Mouse (Mus musculus): ENCODE measurements around the gene 2700049A03Rik. TPM values are rescaled to one million over a fixed set of nuclear protein-coding genes. Genes with fewer than 3 reads are reported as not detected.

The 2700049A03Rik gene
- polyA plus RNA-seq, 2 experiments, result 2.7 to 4.1 TPM

GRCm38 (mm10) chr12:71222761-71223160 lies 86.1 kb downstream of the 2700049A03Rik start:
- Histone ChIP-seq H3K27ac (no peak overlapping the region), H3K4me2 (ENCODE audit: low read depth) (no peak overlapping the region), H3K9me3 (ENCODE audit: control insufficient read depth, low read length) (no peaks in the 10 kb centered on the region), H3K36me3 (replicated peaks; ENCODE audit: control insufficient read depth, insufficient read depth, low read depth) (no peaks in the 10 kb centered on the region; the same call in 1 of the 2 replicates), H3K27me3 (ENCODE audit: control insufficient read depth, insufficient read depth, low read length) (no peaks in the 10 kb centered on the region), H3K4me1 (replicated peaks; ENCODE audit: control insufficient read depth in 2 of 2, insufficient read depth in 2 of 2, low read length in 1 of 2) (no peaks in the 10 kb centered on the region), H3K9ac (replicated peaks) (no peak overlapping the region), H3K4me3 (ENCODE audit: insufficient read depth in 1 of 2, low read depth in 2 of 2, low read length in 2 of 2) (no peak overlapping the region)
- no peak for TF ChIP-seq EP300 (IDR thresholded peaks at IDR 0.05; ENCODE audit: low read depth)
- no peak for TF ChIP-seq CTCF (IDR thresholded peaks at IDR 0.05; ENCODE audit: low read depth)
- no peak for DNase-seq (ENCODE audit: low read depth in 3 of 3, low spot score in 3 of 3)
- WGBS (ENCODE audit: insufficient replicate concordance), result 90% methylated on average over 6 of the region's 6 CpGs
- no peak for ATAC-seq (ENCODE audit: insufficient read depth)

- no peaks in the 10 kb centered on the region for H3K27me3 ChIP-seq (ENCODE audit: control insufficient read depth, insufficient read depth, low read length)
- TF ChIP-seq CTCF (IDR thresholded peaks at IDR 0.05; ENCODE audit: low read depth), result no peak
- TF ChIP-seq EP300 (IDR thresholded peaks at IDR 0.05; ENCODE audit: low read depth), result no peak
- H3K4me2 ChIP-seq (ENCODE audit: low read depth), result no peak overlapping the region
- no peak overlapping the region for H3K27ac ChIP-seq
- no peaks in the 10 kb centered on the region for H3K4me1 ChIP-seq (replicated peaks; ENCODE audit: control insufficient read depth in 2 of 2, insufficient read depth in 2 of 2, low read length in 1 of 2)
- 60% methylated on average over 4 of the region's 4 CpGs for WGBS (ENCODE audit: insufficient replicate concordance)
- no peaks in the 10 kb centered on the region for H3K36me3 ChIP-seq (replicated peaks; ENCODE audit: control insufficient read depth, insufficient read depth, low read depth)
- no peak overlapping the region for H3K4me3 ChIP-seq (ENCODE audit: insufficient read depth in 1 of 2, low read depth in 2 of 2, low read length in 2 of 2)
- no peaks in the 10 kb centered on the region for H3K9me3 ChIP-seq (ENCODE audit: control insufficient read depth, low read length)
- DNase-seq (ENCODE audit: low read depth in 3 of 3, low spot score in 3 of 3), result no peak
- ATAC-seq (ENCODE audit: insufficient read depth), result no peak
- no peak overlapping the region for H3K9ac ChIP-seq (replicated peaks)
Measured at GRCm38 (mm10) chr12:71227769-71228168, 91.1 kb downstream of the 2700049A03Rik start.

GRCm38 (mm10) chr12:71228925-71229649 lies 92.4 kb downstream of the 2700049A03Rik start:
- Histone ChIP-seq H3K9me3 (ENCODE audit: control insufficient read depth, low read length) (no peaks in the 10 kb centered on the region), H3K4me1 (replicated peaks; ENCODE audit: control insufficient read depth in 2 of 2, insufficient read depth in 2 of 2, low read length in 1 of 2) (no peaks in the 10 kb centered on the region), H3K9ac (replicated peaks) (no peak overlapping the region), H3K4me3 (ENCODE audit: insufficient read depth in 1 of 2, low read depth in 2 of 2, low read length in 2 of 2) (no peak overlapping the region), H3K27me3 (ENCODE audit: control insufficient read depth, insufficient read depth, low read length) (no peaks in the 10 kb centered on the region), H3K36me3 (replicated peaks; ENCODE audit: control insufficient read depth, insufficient read depth, low read depth) (no peaks in the 10 kb centered on the region), H3K4me2 (ENCODE audit: low read depth) (no peak overlapping the region), H3K27ac (no peak overlapping the region)
- no peak for TF ChIP-seq EP300 (IDR thresholded peaks at IDR 0.05; ENCODE audit: low read depth)
- no peak for TF ChIP-seq CTCF (IDR thresholded peaks at IDR 0.05; ENCODE audit: low read depth)
- no peak for DNase-seq (ENCODE audit: low read depth in 3 of 3, low spot score in 3 of 3)
- WGBS (ENCODE audit: insufficient replicate concordance), result 42% methylated on average over 10 of the region's 10 CpGs
- ATAC-seq (ENCODE audit: insufficient read depth), result no peak

- Histone ChIP-seq H3K9ac (replicated peaks) (no peak overlapping the region), H3K4me1 (replicated peaks; ENCODE audit: control insufficient read depth in 2 of 2, insufficient read depth in 2 of 2, low read length in 1 of 2) (no peaks in the 10 kb centered on the region), H3K4me2 (ENCODE audit: low read depth) (no peak overlapping the region), H3K27ac (no peak overlapping the region), H3K36me3 (replicated peaks; ENCODE audit: control insufficient read depth, insufficient read depth, low read depth) (no peaks in the 10 kb centered on the region), H3K9me3 (ENCODE audit: control insufficient read depth, low read length) (no peaks in the 10 kb centered on the region), H3K27me3 (ENCODE audit: control insufficient read depth, insufficient read depth, low read length) (no peaks in the 10 kb centered on the region), H3K4me3 (ENCODE audit: insufficient read depth in 1 of 2, low read depth in 2 of 2, low read length in 2 of 2) (no peak overlapping the region)
- TF ChIP-seq EP300 (IDR thresholded peaks at IDR 0.05; ENCODE audit: low read depth) (no peak), CTCF (IDR thresholded peaks at IDR 0.05; ENCODE audit: low read depth) (no peak)
- no peak for ATAC-seq (ENCODE audit: insufficient read depth)
- no peak for DNase-seq (ENCODE audit: low read depth in 3 of 3, low spot score in 3 of 3)
- WGBS (ENCODE audit: insufficient replicate concordance), result 57% methylated on average over 9 of the region's 9 CpGs
Measured at GRCm38 (mm10) chr12:71231561-71231960, 94.9 kb downstream of the 2700049A03Rik start.

- H3K9me3 ChIP-seq (ENCODE audit: control insufficient read depth, low read length), result no peaks in the 10 kb centered on the region
- no peak overlapping the region for H3K9ac ChIP-seq (replicated peaks)
- H3K4me1 ChIP-seq (replicated peaks; ENCODE audit: control insufficient read depth in 2 of 2, insufficient read depth in 2 of 2, low read length in 1 of 2), result no peaks in the 10 kb centered on the region
- 65% methylated on average over 5 of the region's 5 CpGs for WGBS (ENCODE audit: insufficient replicate concordance)
- no peak overlapping the region for H3K4me3 ChIP-seq (ENCODE audit: insufficient read depth in 1 of 2, low read depth in 2 of 2, low read length in 2 of 2)
- no peaks in the 10 kb centered on the region for H3K36me3 ChIP-seq (replicated peaks; ENCODE audit: control insufficient read depth, insufficient read depth, low read depth)
- H3K27ac ChIP-seq, result no peak overlapping the region
- ATAC-seq (ENCODE audit: insufficient read depth) (no peak), DNase-seq (ENCODE audit: low read depth in 3 of 3, low spot score in 3 of 3) (no peak)
- no peaks in the 10 kb centered on the region for H3K27me3 ChIP-seq (ENCODE audit: control insufficient read depth, insufficient read depth, low read length)
- no peak for TF ChIP-seq CTCF (IDR thresholded peaks at IDR 0.05; ENCODE audit: low read depth)
- no peak for TF ChIP-seq EP300 (IDR thresholded peaks at IDR 0.05; ENCODE audit: low read depth)
- no peak overlapping the region for H3K4me2 ChIP-seq (ENCODE audit: low read depth)
Measured at GRCm38 (mm10) chr12:71233426-71233825, 96.8 kb downstream of the 2700049A03Rik start.

All from liver, embryonic 14.5 days (tissue).